Mouse (Mus musculus) c-Kit-positive CD71-negative TER-119-negative erythroid progenitor cells, embryonic 14.5 days (primary cell): ENCODE measurements around the gene Tyw1.

Experiments used
- DNase-seq: peaks from one replicate; pipeline ENCODE4 v3.0.0-alpha.2; 2013; ENCODE audit warnings: low read depth

Tyw1 gene

DNA sequence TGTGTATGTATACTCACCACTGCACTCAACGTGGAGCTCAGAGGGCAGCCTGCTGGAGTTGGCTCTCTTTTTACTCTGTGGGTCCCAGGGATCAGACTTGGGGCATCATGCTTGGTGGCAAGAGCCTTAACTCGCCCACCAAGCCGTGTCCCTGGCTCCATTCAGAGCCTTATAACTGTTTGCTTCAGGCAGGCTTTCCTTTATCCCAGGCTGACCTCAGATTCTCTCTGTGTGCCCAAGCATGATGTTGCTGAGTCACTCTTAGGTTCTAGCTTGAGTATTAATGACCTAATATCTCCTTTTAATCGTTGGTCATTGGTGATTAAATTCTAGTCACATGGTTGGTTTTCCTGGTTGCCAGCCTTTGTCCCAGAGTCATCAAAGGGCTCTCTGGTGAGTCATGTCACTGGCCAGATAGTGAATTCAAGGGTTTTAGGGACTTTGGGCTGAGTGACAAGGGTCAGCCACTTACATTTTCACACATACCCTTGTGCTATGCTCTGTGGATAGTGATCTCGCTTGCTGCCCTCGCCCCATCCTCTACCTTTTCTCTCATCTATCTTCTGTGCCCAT lies 9.1 kb downstream of the Tyw1 start:
- no peak for DNase-seq

DNA sequence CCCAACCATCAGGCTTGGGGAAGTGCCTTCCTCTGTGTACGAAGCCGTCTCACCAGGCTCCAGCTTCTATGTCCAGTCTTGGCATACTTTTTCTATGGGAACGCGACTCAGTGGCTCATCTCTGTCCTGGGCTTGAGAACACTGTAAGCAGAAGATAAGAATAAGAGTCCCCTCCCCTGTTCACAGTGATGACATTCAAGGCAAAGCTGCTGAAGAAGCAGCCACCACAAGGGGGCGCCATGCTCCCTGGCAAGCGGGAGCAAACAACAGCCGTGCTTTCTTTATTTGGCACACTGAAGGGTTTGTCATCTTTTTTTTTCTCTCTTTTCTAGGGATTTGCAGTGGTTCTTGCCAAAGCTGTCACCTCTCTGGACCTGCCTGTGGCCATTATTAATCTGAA lies 11.2 kb downstream of the Tyw1 start:
- DNase-seq: no peak

DNA sequence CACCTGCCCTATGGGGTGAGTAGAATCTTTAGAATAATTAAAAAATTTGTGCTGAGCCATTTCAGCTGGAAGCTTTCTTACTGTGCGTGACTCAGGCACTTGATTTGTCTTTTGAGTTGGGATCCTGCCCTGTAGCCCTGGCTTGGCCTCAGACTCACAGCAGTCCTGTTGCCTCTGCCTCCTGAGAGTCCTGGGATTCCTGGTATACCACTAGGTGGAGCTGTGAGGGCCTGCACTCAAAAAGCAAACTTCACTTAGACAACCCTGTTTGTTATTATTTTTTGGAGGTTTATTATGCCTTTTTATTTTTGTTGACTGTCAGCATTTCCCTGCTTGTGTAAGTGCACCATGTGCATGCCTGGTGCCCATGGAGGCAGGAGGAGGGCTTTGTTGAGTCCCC lies 11.9 kb downstream of the Tyw1 start:
- DNase-seq: no peak

DNA sequence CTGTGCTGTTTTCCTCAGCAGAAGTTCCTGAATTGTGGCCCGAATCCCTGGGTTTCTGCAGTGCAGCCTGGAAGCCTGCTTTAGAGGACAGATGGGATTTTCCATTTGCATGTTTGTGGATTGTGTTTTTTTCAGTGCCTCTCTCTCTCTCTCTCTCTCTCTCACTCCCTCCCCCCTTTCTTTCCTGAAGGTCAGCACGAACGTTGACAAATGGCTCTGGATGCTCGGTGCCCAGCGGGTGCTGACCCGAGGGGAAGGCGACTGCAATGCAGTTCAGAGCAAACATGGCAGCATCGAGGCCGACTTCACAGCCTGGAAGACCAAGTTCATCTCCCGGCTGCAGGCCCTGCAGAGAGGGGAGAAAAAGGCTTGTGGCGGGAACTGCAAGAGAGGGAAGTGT lies 13.6 kb downstream of the Tyw1 start:
- no peak for DNase-seq

DNA sequence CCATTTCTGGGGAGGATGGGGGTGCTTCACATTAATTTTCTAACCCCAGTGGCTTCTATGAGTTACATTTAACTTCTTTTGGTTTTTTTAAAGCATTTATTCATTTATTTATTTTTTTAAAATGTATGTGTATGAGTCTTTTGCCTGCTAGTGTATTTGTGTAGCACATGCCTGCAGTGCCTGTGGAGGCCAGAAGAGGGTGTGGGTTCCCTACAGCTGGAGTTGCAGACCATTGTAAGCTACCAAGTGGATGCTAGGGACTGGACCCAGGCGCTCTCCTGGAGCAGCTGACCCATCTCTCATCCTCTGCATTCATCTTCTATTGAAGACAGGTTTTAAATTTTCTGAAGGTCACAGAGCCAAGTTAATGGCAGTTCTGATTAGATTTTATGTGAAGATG lies 16.9 kb downstream of the Tyw1 start:
- DNase-seq: no peak

DNA sequence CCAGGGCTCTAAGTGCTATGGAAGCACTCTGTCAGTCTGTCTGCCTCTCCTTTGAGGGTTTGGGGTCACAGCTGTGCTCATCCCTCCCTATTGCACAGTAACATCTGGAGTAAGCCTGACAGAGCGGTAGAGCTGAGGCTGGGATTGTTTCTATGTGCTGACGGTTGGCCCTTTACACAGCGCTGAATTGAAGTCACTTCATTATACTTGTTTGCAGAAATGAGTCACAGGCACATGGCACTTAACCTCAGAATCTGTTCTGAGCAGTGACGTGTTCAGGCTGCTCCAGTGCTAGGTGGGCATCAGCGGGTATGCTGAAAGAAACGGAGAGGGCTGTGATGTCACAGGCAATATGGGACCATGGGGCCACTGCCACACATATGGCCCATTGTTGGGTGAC lies 17.6 kb downstream of the Tyw1 start:
- no peak for DNase-seq

DNA sequence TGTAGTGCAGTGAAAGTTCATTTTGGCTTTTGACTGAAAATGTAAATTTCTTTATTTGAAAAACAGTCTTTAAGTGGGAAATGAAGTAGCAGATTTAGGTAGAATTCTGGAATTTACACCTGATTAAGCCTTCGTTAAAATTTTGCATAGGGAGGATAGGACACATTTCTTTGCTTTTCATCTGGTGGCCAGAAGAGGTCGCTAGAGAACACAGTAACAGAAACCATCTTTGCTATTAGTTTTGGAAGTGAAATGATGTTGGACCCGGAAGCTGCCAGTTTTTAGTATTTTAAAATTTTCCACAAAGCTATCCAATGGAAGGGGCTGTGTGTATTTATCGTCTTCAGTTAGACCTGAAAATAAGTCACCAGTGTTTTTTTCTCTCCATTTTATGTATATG lies 20.1 kb downstream of the Tyw1 start:
- no peak for DNase-seq

DNA sequence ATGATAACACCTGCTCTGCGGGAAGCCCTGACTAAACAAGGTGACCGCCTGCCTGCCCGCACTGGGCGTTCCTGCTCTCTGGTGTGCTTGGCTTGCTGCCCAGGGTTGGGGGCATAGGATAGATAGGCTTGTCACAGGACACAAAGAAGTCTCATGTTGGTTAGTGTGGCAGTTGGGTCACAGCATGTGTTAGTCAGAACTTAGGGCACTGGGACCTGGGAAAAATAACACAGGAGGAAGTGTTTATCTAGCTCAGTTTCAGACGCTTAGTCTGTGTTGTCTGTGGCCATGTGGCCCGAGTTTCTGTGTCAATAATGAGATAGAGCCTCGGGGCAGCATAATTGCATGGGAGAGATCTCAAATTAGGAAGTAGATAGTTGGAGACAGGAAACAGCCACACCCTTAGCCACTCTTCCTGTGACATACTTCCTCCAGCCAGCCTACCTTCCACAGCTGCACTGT lies 22.6 kb downstream of the Tyw1 start:
- no peak for DNase-seq

DNA sequence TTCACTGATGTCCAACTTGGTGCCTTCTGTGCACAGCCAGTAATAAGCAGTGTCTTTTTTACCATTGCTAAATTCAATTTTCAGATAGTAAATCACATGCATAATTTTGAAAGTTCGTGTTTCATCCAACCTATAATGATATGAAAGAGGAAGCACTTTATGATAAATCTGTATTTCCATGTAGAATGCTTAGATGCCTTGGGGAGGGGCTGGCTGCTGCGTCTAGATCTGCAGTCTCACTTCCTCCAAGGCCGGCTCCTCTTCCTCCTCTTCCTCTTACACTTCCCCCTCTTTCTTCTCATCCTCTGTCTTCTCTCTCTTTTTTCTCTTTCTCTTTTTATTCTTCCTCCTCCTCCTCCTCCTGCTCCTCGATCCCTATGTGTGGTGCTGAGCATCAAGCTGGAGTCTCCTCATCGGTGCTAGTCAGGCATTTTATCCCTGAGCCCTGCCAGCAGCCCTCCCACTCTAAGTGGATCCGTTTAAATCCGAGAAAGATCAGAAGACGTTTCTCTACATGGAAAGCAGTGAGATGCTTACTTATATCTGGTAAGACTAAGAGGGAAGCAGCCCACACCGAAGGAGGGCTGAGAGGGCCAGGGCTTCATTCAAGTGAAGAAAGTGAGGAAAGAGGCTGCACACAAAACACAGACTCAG lies 27.8 kb downstream of the Tyw1 start:
- DNase-seq: no peak

DNA sequence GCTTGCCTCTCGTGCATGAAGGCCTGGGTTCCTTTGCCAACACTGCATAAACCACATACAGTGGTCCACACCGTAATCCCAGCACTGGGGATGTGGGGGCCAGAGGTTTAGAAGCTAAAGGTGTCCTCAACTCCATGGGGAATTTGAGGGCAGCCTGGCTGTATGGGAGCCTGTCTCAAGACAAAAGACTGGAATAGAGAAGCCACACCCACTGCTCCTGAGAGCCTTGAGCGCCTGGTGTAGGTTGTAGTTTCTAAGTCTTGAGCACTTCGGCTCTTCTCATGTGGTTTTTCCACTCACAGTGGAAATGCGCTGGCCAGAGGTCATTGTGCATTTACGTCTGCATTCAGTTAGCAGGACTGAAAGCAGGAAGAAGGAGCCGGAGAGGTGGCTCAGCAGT lies 32.7 kb downstream of the Tyw1 start:
- no peak for DNase-seq

DNA sequence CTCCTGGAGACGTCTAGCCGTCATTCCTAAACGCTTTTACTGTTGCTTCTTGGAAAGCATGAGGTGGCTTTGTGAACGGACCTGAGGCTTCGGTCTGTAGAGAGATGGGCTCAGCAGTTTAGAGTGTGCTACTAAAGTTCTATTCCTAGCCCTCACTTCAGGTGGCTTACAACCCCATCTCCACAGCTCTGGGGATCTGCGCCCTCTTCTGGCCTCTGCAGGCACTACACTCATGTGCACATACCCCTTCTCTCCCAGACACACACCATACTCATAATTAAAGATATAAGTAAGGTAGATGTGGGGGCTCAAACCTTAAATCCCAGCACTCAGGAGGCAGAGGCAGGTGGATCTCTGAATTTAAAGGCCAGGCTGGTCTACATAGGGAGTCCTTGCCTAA lies 34.8 kb downstream of the Tyw1 start:
- no peak for DNase-seq

DNA sequence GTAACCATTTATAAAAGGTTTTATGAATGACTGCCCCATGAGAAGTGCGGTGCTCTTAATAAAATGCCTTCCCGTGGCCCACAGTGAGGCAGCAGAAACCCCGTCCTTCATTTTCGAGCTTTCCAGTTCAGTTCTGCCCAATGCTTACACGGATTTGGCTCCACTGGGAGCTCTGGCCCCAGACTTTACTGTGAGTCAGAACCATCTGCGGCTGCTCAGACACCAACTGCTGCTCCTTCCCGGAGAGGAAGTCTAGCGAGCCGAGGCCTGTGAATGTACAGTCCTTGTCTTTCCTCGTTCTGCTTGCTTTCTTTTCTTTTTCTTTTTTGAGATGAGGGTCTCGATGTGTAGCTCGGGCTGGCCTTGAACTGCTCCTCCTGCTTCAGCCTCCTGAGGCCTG lies 35.4 kb downstream of the Tyw1 start:
- no peak for DNase-seq

DNA sequence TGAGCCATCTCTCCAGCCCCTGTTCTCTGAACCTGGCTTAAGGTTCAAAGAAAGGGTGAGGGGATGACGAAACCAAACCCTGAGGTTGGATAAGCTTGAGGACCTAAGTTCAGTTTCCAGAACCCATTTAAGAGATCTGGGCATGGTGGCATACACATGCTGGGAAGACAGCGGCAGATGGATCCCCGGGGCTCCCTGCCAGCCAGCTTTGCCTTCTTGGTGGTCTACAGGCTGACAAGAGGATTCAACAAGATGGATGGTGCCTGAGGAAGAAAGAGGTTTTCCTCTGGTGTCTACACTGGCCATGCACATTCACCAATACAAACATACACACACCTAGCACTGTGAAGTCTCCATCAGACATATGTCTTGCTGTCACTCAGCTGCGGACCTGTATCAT lies 37.6 kb downstream of the Tyw1 start:
- DNase-seq: no peak

DNA sequence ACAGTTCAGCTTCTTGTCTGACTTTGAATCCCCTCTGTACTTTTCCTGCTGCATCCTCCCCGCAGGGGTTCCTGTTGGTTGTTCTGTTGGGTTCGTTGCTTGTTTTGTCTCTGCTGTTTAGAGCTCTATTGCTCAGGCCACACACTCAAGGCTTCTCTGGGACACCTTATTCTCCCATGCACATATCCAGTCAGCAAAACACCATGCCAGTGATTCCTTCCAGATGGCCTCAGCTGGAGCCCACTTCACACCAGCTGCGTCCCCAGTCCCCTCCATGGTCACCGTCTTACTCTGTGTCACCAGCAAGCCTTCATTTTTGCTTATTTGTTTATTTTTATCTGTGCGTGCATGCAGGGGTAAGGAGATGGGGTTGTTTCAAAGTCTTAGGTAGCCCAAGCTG lies 38.5 kb downstream of the Tyw1 start:
- DNase-seq: no peak

DNA sequence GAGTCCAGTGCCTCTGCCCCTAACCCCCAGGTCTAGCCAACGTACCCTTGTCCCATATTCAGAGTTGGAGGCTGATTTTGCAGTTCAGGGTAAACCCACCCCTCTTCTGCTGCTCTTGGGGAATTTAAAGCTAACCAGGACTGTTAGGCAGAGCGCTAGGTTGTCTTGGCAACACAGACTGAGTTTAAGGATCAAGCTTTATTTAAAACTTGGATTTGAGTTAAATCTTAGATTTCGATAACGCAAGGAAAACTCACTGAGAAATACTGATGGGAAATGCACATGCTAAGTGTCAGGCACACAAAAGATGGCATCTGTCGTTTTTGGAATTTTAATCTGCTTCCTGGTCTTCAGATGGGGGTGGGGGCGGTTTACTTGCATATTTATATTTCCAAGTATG lies 39.2 kb downstream of the Tyw1 start:
- DNase-seq: no peak

DNA sequence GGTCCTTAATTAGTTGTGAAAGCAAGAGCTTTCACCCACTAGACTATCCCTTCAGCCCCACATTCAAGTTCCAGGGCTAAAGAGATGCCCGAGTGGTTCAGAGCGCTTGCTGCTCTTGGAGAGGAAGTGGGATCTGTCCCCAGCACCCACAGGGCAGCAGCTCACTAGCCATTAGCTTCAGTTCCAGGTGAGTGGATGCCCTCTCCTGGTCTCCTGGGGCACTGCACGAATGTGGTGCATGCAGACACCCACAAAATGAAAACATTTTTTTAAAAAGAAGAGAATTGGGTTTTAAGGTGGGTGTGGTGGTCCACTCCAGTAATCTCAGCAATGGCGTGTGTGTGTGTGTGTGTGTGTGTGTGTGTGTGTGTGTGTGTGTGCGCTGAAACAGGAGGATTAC lies 40.7 kb downstream of the Tyw1 start:
- no peak for DNase-seq

DNA sequence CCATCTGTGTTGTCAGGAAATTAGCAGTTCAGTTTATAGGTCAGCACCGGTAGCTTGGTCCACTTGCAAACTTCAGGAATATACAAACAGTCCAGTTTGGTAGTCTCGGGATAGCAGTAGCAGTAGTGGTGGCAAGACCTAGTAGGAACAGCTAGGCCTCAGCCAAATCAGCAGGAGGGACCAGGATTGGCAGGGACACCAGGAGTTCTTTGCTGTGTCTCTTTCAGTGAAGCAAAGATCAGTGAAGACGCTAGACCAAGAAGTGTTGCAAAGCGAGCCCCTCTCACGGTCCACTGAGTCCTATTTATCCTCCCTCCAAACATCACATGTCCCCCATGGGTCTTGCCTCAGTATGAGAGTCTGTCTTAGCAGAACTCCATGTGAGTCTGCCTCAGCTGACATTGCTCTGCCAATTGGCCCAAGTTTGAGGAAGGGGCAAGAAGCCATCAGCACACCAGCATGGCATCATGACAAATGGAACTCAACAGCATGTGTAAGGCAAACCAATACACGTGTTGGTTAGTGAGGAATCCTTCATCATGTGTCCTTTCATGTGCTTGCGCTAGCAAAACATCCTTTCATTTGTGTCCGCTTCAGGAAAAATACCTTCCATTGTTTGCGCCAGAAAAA lies 43.5 kb downstream of the Tyw1 start:
- DNase-seq: no peak

DNA sequence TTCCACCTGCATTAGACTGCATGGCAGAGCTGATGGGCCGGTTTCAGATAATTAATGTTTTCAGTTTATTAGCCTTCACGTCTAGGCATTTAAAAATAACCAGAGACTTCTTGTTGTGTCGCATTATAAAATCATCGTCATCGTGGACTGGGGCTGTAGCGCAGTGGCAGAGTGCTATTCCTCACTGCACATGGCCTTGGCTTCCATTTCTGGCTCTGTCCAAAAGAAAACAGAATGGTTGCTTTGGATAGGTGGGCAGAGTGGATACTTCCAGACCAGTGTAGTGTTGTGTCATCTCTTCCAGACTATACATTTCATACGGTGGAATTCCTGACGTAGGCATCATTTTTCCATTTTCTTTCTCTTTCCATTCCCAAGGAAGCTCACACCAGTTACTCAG lies 44.1 kb downstream of the Tyw1 start:
- DNase-seq: no peak

DNA sequence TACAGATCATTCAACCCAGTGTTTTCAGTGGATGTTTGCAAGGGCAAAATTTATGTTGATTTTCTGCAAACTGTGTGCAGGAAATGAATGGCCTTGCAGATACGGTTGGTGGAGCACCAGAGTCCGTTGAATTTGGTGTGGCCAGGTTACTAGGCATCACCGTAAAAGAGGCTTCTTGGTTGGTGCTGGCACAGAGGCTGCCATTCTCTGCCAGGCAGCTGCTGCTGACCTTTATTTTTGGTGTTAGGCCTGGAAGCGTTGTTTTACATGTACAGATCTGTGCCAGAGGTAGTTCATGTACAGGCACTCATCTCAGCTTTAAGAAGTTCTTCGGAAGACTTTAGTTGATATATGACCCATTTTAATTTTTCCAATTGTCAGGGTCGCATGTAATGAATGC lies 48.2 kb downstream of the Tyw1 start:
- no peak for DNase-seq

DNA sequence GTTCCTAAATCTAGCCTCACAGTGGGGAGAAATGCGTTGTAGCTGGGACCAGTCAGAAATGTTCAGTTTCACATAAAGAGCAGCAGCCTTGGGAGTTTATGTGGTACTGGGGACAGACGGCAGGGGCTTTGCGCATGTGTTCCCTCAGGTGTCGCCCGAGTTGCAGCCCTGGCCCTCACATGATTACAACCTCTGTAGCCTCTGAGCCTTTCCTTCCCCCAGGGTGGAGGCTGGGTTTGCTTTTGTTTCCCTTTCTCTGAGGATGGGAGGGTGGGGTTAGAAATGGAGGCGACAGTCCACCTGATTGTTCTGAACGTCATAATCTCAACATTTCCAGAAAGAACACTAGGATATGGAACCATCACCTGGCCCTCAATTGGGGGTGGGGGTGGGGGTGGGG lies 52.5 kb downstream of the Tyw1 start:
- DNase-seq: no peak

DNA sequence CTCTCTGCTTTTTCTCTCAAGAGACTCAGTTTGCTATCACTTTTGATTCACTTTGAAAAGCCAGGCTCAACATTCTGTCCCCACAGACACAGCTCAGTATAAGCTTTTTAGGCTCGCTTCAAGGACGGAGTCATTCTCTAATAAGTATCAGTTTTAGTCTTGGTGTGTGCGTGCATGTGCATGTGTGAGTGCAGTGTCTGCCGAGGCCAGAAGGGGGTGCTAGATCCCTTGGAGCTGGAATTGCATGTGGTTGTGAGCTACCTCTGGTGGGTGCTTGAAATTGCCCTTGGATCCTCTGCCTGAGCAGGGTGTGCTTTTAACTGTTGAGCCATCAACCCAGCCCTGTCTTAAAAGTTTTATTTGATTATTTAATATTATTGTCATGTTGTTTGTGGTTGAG lies 54.7 kb downstream of the Tyw1 start:
- no peak for DNase-seq

DNA sequence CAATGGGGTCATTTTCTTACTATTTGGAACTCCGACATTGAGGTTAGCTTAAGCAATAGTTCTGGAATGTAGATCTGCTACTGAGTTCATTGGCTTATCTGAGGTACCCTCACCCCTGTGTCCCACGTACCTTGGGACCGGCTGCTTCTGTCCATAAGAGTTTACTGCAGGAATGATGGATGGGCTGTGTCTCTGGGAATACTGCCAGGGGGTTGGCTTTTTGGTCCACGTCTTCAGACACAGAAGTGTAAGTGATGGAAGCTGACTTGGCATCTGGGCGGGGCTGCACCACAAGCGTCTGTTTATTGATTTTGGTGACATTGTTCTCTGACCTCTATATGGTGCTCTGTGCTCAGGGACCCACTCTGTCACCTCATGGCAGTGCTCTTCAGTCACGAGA lies 55.4 kb downstream of the Tyw1 start:
- DNase-seq: no peak

DNA sequence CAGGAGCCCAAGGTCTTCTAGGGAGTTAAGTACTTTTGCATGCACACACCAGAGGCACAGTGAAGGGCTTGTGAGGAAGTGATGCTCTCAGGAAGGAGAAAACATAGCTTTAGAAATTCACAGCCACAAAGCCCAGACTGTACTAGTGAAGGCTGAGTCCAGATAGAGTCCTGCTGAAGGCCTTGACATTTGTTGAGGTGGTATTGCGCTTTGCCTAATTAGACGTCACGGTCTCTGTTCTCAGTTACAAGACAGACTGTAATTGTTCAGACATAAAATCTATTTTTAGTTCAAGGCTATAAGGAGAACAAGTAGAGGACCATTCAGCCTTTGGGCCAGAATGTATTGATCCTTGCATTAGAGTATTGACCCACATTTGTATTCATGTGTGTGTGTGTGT lies 58.1 kb downstream of the Tyw1 start:
- DNase-seq: no peak

DNA sequence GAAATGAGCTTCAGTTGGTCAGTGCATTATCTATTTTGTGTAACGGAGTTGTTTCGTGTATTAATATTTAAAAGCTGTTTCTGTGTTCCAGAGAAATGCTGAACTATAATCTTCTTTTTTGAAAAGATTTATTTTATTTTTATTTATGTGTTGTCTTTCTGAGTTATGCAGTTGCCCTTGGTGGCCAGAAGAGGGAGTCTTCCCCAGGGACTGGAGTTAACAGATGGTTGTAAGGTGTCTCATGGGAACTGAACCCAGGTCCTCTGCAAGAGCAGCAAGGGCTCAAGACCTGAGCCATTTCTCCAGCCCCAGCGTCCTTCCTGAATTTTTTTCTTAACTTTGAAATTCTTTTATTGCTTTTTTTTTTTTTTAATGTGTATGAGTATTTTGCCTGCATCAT lies 59.5 kb downstream of the Tyw1 start:
- DNase-seq: no peak
